Mouse (Mus musculus) neural tube, embryonic 10.5 days (tissue): ENCODE measurements around the gene Atp8b3.

Experiments used
- DNase-seq: peaks from one replicate; pipeline ENCODE4 v3.0.0-alpha.2; 2017; ENCODE audit warnings: low spot score; ENCODE audit errors: extremely low spot score

Gene Atp8b3

GRCm38 (mm10) chr10:80523299-80523698, 15.6 kb downstream of the Atp8b3 start:
- DNase-seq: no peak

- no peak for DNase-seq
Observed at GRCm38 (mm10) chr10:80519287-80519686, 19.6 kb downstream of the Atp8b3 start.

GRCm38 (mm10) chr10:80513739-80514138, 25.2 kb downstream of the Atp8b3 start:
- DNase-seq: no peak

GRCm38 (mm10) chr10:80510273-80510660, 28.7 kb downstream of the Atp8b3 start:
- DNase-seq: no peak

- peak; percentile 82 for DNase-seq
Observed at GRCm38 (mm10) chr10:80509412-80510272, 29.3 kb downstream of the Atp8b3 start.

- DNase-seq: peak; percentile 83
Observed at GRCm38 (mm10) chr10:80506222-80506621, 32.7 kb downstream of the Atp8b3 start.

GRCm38 (mm10) chr10:80504724-80505123, 34.2 kb downstream of the Atp8b3 start:
- no peak for DNase-seq

- DNase-seq: peak; percentile 53
Observed at GRCm38 (mm10) chr10:80503599-80504220, 35.2 kb downstream of the Atp8b3 start.

- peak; percentile 50 for DNase-seq
Observed at GRCm38 (mm10) chr10:80502819-80503314, 36.1 kb downstream of the Atp8b3 start.

- peak; percentile 34 for DNase-seq
Observed at GRCm38 (mm10) chr10:80502291-80502690, 36.6 kb downstream of the Atp8b3 start.

- DNase-seq: peak; percentile 37
Observed at GRCm38 (mm10) chr10:80496421-80496820, 42.5 kb downstream of the Atp8b3 start.

- peak; percentile 56 for DNase-seq
Observed at GRCm38 (mm10) chr10:80495901-80496300, 43.0 kb downstream of the Atp8b3 start.

GRCm38 (mm10) chr10:80494732-80495131, 44.2 kb downstream of the Atp8b3 start, which contains the start of gene Onecut3:
Onecut3 (plus strand) TSS chr10:80494835.
- peak; percentile 51 for DNase-seq

- peak; percentile 37 for DNase-seq
Observed at GRCm38 (mm10) chr10:80490051-80490450, 48.9 kb downstream of the Atp8b3 start.

GRCm38 (mm10) chr10:80486862-80487379, 52.0 kb downstream of the Atp8b3 start:
- no peak for DNase-seq

- no peak for DNase-seq
Observed at GRCm38 (mm10) chr10:80481002-80481401, 57.9 kb downstream of the Atp8b3 start.

GRCm38 (mm10) chr10:80478531-80478930, 60.4 kb downstream of the Atp8b3 start:
- DNase-seq: no peak

GRCm38 (mm10) chr10:80475290-80475959, 63.5 kb downstream of the Atp8b3 start:
- peak; percentile 94 for DNase-seq
